Mouse (Mus musculus): ENCODE results near the gene Smtnl1. TPM values are rescaled to one million over a fixed set of nuclear protein-coding genes. Genes with fewer than 3 reads are reported as not detected.
"Not testable (repeated sequence)": the region's sequence is repeated elsewhere in the genome, so short reads cannot be mapped to it uniquely, and the experiment has no call there.

Smtnl1 gene
- polyA plus RNA-seq, 1 experiment from 2014 or later: not detected

DNA sequence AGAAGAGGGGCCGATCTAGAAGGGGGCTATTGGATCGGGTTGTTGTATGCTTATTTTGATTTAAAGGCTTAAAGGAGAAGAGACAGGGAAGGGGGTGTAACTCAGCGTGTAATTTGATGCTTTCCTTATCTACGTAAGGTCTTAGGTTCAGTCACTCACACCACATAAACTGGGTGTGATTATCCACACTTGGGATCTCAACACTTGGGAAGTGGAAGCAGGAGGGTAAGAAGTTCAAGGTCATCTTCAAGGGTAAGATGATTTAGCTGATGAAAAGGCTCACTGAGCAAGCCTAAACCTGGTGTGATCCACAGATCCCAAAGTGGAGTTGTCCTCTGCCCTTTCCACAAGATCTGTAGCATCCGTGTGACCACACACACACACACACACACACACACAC, 15.9 kb downstream of the Smtnl1 start:
- Histone ChIP-seq H3K27ac (ENCODE audit: low read depth, low read length) (no peak overlapping the region), H3K27me3 (ENCODE audit: control insufficient read depth, insufficient read depth, low read length) (no peaks in the 10 kb centered on the region), H3K36me3 (ENCODE audit: control insufficient read depth, insufficient read depth, low read length) (no peaks in the 10 kb centered on the region), H3K9ac (ENCODE audit: low read length) (no peak overlapping the region), H3K4me2 (ENCODE audit: low read depth, low read length, severe bottlenecking) (no peak overlapping the region), H3K9me3 (ENCODE audit: control insufficient read depth, low read length) (no peaks in the 10 kb centered on the region), H3K4me1 (replicated peaks; ENCODE audit: control insufficient read depth, insufficient read depth, low read length) (no peaks in the 10 kb centered on the region; the same call in 1 of the 2 replicates), H3K4me3 (ENCODE audit: low read depth, low read length) (no peak overlapping the region)
- DNase-seq (ENCODE audit: low spot score): no peak
- no peak for ATAC-seq (replicated peaks; ENCODE audit: low FRiP score)
- 74% methylated on average over 5 of the region's 5 CpGs for WGBS

DNA sequence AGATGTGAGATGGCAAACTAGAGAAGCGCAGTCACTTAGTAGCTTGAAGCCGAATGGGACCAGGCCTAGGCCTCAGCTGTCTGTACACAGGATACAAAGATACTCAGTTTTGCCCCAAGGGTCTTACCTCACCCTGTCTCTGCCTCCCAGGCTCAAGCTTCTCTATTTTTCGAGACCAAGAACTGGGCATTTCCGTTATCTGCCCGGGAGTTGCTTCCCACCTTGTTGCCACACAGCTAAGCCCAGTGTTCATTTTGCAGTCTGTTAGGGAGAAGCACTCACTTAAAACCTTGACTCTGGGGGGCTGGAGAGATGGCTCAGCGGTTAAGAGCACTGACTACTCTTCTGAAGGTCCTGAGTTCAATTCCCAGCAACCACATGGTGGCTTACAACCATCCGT, 18.5 kb downstream of the Smtnl1 start:
- Histone ChIP-seq H3K27ac (ENCODE audit: low read depth, low read length) (no peak overlapping the region), H3K36me3 (ENCODE audit: control insufficient read depth, insufficient read depth, low read length) (no peaks in the 10 kb centered on the region), H3K9ac (ENCODE audit: low read length) (no peak overlapping the region), H3K4me3 (ENCODE audit: low read depth, low read length) (no peak overlapping the region), H3K9me3 (ENCODE audit: control insufficient read depth, low read length) (no peaks in the 10 kb centered on the region), H3K4me1 (replicated peaks; ENCODE audit: control insufficient read depth, insufficient read depth, low read length) (no peaks in the 10 kb centered on the region), H3K27me3 (ENCODE audit: control insufficient read depth, insufficient read depth, low read length) (no peaks in the 10 kb centered on the region), H3K4me2 (ENCODE audit: low read depth, low read length, severe bottlenecking) (no peak overlapping the region)
- DNase-seq (ENCODE audit: low spot score): no peak
- ATAC-seq (replicated peaks; ENCODE audit: low FRiP score): no peak
- WGBS: 90% methylated on average over 7 of the region's 7 CpGs

DNA sequence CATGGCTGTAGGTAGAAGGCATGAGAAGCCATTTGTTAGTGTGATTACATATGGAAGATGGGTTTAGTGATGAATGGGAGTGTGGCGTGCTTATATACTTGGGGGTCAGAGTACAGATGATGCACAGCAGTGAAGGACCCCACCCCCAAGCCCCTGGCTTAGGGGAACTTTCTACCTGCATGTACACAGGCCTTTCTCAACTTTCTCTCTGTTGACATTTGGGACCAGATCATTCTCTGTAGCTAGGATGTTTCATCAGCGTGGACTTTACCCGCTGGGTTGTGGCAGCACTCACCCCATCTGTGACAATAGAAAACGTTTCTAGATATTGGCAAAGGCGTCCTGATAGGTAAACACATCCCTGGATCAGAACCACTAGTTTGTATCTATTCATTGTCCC, 21.2 kb downstream of the Smtnl1 start:
- not testable (repeated sequence) for H3K9ac ChIP-seq (ENCODE audit: low read length); H3K36me3 ChIP-seq (ENCODE audit: control insufficient read depth, insufficient read depth, low read length); H3K27me3 ChIP-seq (ENCODE audit: control insufficient read depth, insufficient read depth, low read length); H3K4me2 ChIP-seq (ENCODE audit: low read depth, low read length, severe bottlenecking); ATAC-seq (replicated peaks; ENCODE audit: low FRiP score); H3K4me3 ChIP-seq (ENCODE audit: low read depth, low read length); DNase-seq (ENCODE audit: low spot score); H3K9me3 ChIP-seq (ENCODE audit: control insufficient read depth, low read length); H3K27ac ChIP-seq (ENCODE audit: low read depth, low read length); H3K4me1 ChIP-seq (replicated peaks; ENCODE audit: control insufficient read depth, insufficient read depth, low read length)
- 93% methylated on average over 4 of the region's 5 CpGs for WGBS

DNA sequence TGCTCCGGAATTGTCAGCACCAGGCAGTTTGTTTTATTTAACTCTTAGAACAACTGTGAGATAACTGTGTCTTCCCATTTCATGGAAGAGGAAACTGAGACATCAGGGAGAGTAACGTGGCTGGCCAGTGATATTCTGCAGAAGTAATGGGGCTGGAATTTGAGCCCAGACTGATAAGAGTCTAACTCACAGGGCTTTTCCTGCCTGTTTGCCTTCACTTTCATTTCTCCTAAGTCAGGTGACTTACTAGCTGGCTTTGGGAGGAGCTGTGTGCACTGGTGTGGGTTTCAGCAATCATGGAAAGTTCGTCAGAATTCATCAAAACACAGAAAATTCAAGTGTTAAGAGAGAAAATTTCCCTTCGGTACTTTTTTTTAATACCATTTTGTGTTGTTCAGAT, 22.1 kb downstream of the Smtnl1 start:
- DNase-seq (ENCODE audit: low spot score) (no peak), ATAC-seq (replicated peaks; ENCODE audit: low FRiP score) (no peak)
- no peak overlapping the region for H3K4me3 ChIP-seq (ENCODE audit: low read depth, low read length)
- H3K36me3 ChIP-seq (ENCODE audit: control insufficient read depth, insufficient read depth, low read length): no peaks in the 10 kb centered on the region
- H3K9ac ChIP-seq (ENCODE audit: low read length): no peak overlapping the region
- no peaks in the 10 kb centered on the region for H3K9me3 ChIP-seq (ENCODE audit: control insufficient read depth, low read length)
- H3K27me3 ChIP-seq (ENCODE audit: control insufficient read depth, insufficient read depth, low read length): no peaks in the 10 kb centered on the region
- no peak overlapping the region for H3K27ac ChIP-seq (ENCODE audit: low read depth, low read length)
- H3K4me1 ChIP-seq (replicated peaks; ENCODE audit: control insufficient read depth, insufficient read depth, low read length): no peaks in the 10 kb centered on the region
- H3K4me2 ChIP-seq (ENCODE audit: low read depth, low read length, severe bottlenecking): 0 out of 2 replicates have a peak overlapping the region, but pooled peaks have one; percentile 8
- 83% methylated on average over 4 of the region's 4 CpGs for WGBS

DNA sequence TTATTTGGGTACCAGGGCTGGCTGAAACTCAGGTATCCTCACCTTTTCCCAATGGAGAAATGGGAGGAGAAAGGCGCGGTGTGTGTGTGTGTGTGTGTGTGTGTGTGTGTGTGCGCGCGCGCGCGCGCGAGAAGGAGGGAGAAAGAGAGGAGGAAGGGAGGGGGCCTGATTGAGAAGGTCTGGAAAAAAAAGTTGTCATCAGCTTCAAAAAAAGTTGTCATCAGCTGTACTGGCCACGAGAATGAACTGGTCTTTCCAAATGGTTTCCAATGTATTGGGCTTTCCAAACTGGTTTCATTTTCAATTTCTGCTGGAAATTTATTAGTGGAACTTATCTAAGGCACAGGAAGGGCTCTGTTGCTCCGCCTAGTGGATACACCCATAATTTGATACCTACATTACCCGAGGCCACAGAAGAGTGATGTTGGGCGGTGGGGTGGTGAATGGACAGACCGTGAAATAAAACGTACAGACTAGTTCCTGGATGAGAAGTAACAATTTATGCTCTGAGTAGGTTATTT, 23.4 kb downstream of the Smtnl1 start:
- peak overlapping the region; percentile 66 for H3K9ac ChIP-seq (ENCODE audit: low read length)
- no peaks in the 10 kb centered on the region for H3K36me3 ChIP-seq (ENCODE audit: control insufficient read depth, insufficient read depth, low read length)
- WGBS: 2% methylated on average over 11 of the region's 16 CpGs
- H3K9me3 ChIP-seq (ENCODE audit: control insufficient read depth, low read length): no peaks in the 10 kb centered on the region
- H3K4me2 ChIP-seq (ENCODE audit: low read depth, low read length, severe bottlenecking): peak overlapping the region; percentile 59
- no peak overlapping the region for H3K27ac ChIP-seq (ENCODE audit: low read depth, low read length)
- ATAC-seq (replicated peaks; ENCODE audit: low FRiP score) (peak; percentile 63), DNase-seq (ENCODE audit: low spot score) (peak; percentile 65)
- H3K4me1 ChIP-seq (replicated peaks; ENCODE audit: control insufficient read depth, insufficient read depth, low read length): no peaks in the 10 kb centered on the region
- peak overlapping the region; percentile 52 for H3K4me3 ChIP-seq (ENCODE audit: low read depth, low read length)
- H3K27me3 ChIP-seq (ENCODE audit: control insufficient read depth, insufficient read depth, low read length): no peaks in the 10 kb centered on the region

DNA sequence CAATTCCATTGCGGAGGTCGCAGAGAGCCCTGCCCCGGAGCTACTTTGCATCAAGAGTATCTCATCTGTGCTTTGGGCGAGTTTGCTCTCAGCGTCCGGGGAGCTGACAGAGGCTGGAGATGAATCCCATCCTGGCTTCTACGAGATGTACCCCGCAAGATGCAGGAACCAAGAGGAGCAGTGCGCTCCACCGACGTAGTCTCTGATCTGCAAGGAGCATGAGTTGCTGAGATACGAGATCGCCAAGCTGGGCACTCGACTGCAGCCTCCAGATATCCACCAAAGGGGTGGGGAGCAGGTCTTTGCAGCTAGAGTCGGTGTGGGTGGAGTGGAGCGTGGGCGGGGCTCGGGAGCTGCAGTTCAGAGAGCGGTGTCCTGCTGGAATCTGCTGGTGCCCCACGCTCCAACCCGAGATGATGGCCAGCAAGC, 23.9 kb downstream of the Smtnl1 start, which contains the start of gene Ube2l6:
TSS of gene Ube2l6 (plus strand) at position 336 of the 429 bp plus-strand sequence.
- peak within 1 kb of the TSS; percentile 52 for H3K4me3 ChIP-seq (ENCODE audit: low read depth, low read length)
- no peaks in the 10 kb centered on the region for H3K4me1 ChIP-seq (replicated peaks; ENCODE audit: control insufficient read depth, insufficient read depth, low read length)
- no peaks in the 10 kb centered on the region for H3K9me3 ChIP-seq (ENCODE audit: control insufficient read depth, low read length)
- H3K4me2 ChIP-seq (ENCODE audit: low read depth, low read length, severe bottlenecking): peak within 1 kb of the TSS; percentile 59
- peak; percentile 85 for ATAC-seq (replicated peaks; ENCODE audit: low FRiP score)
- WGBS: under 1% methylated on average over 21 of the region's 21 CpGs
- 0 out of 2 replicates have a peak within 1 kb of the TSS, but pooled peaks have one; percentile 2 for H3K27ac ChIP-seq (ENCODE audit: low read depth, low read length)
- H3K36me3 ChIP-seq (ENCODE audit: control insufficient read depth, insufficient read depth, low read length): no peaks in the 10 kb centered on the region
- DNase-seq (ENCODE audit: low spot score): peak; percentile 86
- H3K27me3 ChIP-seq (ENCODE audit: control insufficient read depth, insufficient read depth, low read length): no peaks in the 10 kb centered on the region
- peak within 1 kb of the TSS; percentile 66 for H3K9ac ChIP-seq (ENCODE audit: low read length)

DNA sequence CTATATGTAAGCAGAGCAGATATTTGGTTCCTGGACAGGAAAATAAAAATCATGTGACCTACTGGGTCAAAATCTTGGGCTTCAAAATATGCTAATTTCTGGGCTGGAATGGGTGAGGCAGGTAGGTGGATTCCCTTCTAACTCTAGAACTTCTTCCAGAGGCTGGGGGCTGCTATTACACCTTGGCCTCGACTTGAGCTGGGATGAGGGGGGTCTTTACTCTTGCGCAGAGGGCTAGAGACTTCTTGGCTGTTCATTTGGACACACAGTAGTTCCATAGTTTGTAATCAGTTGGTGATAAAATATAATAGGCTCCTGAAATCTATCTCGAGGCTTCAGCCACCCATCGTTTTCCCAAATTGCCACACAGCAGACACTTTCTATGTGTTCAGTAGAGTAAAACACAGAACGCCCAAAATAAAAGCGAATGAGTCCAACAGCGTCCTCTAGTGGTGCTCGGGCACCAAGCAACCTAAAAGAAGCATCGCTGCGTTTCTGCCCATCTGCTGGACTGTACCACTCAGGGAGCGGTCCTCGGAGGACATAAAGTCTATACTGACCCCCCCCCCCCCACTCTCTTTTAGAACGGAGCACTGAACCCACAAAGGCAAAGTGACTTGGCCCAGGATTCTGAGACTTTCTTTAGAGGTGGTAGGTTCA, 24.5 kb downstream of the Smtnl1 start:
- peak; percentile 87 for DNase-seq (ENCODE audit: low spot score)
- H3K36me3 ChIP-seq (ENCODE audit: control insufficient read depth, insufficient read depth, low read length): no peaks in the 10 kb centered on the region
- peak overlapping the region; percentile 52 for H3K4me3 ChIP-seq (ENCODE audit: low read depth, low read length)
- H3K9ac ChIP-seq (ENCODE audit: low read length): peak overlapping the region; percentile 66
- ATAC-seq (replicated peaks; ENCODE audit: low FRiP score): peak; percentile 69
- 0 out of 2 replicates have a peak overlapping the region, but pooled peaks have one; percentile 2 for H3K27ac ChIP-seq (ENCODE audit: low read depth, low read length)
- H3K4me1 ChIP-seq (replicated peaks; ENCODE audit: control insufficient read depth, insufficient read depth, low read length): no peaks in the 10 kb centered on the region
- no peaks in the 10 kb centered on the region for H3K9me3 ChIP-seq (ENCODE audit: control insufficient read depth, low read length)
- peak overlapping the region; percentile 59 for H3K4me2 ChIP-seq (ENCODE audit: low read depth, low read length, severe bottlenecking)
- H3K27me3 ChIP-seq (ENCODE audit: control insufficient read depth, insufficient read depth, low read length): no peaks in the 10 kb centered on the region
- WGBS: 11% methylated on average over 13 of the region's 13 CpGs

DNA sequence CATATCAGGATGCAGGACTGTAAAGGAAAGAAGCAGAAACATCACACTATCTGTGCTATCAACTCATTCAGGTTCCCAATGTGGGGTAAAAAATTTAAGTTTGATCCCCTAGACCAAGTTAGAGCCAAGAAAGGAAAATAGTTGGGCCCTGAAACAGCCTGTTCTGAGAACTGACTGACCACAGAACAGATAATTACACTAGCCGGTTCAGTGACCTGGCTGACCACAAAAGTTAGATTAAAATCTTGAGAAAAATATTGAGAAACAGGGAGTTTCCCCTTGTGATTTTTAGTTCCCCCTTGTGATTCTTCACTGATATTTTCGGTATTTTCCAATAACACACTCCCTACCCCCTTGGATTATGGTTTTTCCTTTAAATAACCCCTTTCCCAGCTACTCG, 28.6 kb downstream of the Smtnl1 start:
- no peaks in the 10 kb centered on the region for H3K9me3 ChIP-seq (ENCODE audit: control insufficient read depth, low read length)
- DNase-seq (ENCODE audit: low spot score): no peak
- no peak overlapping the region for H3K4me3 ChIP-seq (ENCODE audit: low read depth, low read length)
- ATAC-seq (replicated peaks; ENCODE audit: low FRiP score): no peak
- no peak overlapping the region for H3K4me2 ChIP-seq (ENCODE audit: low read depth, low read length, severe bottlenecking)
- H3K36me3 ChIP-seq (ENCODE audit: control insufficient read depth, insufficient read depth, low read length): no peaks in the 10 kb centered on the region
- 87% methylated on average over 3 of the region's 3 CpGs for WGBS
- no peaks in the 10 kb centered on the region for H3K4me1 ChIP-seq (replicated peaks; ENCODE audit: control insufficient read depth, insufficient read depth, low read length)
- H3K27me3 ChIP-seq (ENCODE audit: control insufficient read depth, insufficient read depth, low read length): no peaks in the 10 kb centered on the region
- no peak overlapping the region for H3K9ac ChIP-seq (ENCODE audit: low read length)
- H3K27ac ChIP-seq (ENCODE audit: low read depth, low read length): no peak overlapping the region

DNA sequence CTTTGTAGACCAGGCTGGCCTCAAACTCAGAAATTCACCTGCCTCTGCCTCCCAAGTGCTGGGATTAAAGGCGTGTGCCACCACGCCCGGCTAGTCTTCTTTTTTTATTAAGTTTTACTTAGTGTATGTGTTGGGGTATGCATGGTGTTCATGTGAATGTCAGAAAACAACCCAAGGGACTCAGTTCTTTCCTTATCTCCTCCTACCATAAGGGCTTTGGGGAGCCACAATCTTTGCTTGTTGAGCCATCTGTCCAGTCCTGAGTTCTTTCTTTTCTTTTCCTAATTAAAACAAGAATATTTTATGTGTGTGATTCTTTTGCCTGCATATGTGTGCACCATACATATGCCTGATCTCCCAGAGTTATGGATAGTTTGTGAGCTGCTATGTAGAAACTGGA, 29.3 kb downstream of the Smtnl1 start:
- H3K27me3 ChIP-seq (ENCODE audit: control insufficient read depth, insufficient read depth, low read length): no peaks in the 10 kb centered on the region
- no peaks in the 10 kb centered on the region for H3K4me1 ChIP-seq (replicated peaks; ENCODE audit: control insufficient read depth, insufficient read depth, low read length)
- H3K36me3 ChIP-seq (ENCODE audit: control insufficient read depth, insufficient read depth, low read length): no peaks in the 10 kb centered on the region
- no peak overlapping the region for H3K9ac ChIP-seq (ENCODE audit: low read length)
- H3K4me2 ChIP-seq (ENCODE audit: low read depth, low read length, severe bottlenecking): no peak overlapping the region
- H3K4me3 ChIP-seq (ENCODE audit: low read depth, low read length): no peak overlapping the region
- ATAC-seq (replicated peaks; ENCODE audit: low FRiP score) (no peak), DNase-seq (ENCODE audit: low spot score) (no peak)
- no peaks in the 10 kb centered on the region for H3K9me3 ChIP-seq (ENCODE audit: control insufficient read depth, low read length)
- WGBS: 83% methylated on average over 3 of the region's 3 CpGs
- no peak overlapping the region for H3K27ac ChIP-seq (ENCODE audit: low read depth, low read length)

All from forebrain, embryonic 11.5 days (tissue).